Mouse (Mus musculus) bone marrow, adult 2 months (tissue): ENCODE measurements around the gene Tfap4.

Source experiments
- CTCF ChIP-seq: fragments of 200-500 bp; IDR thresholded peaks from 2 replicates; pipeline ENCODE4 v1.5.1; 2011; ENCODE audit warnings: low read length, control low read depth; ENCODE audit not compliant: control insufficient read depth, insufficient read depth
- POLR2A ChIP-seq: fragments of 200-500 bp; IDR thresholded peaks from 2 replicates; pipeline ENCODE4 v1.6.1; 2011; ENCODE audit warnings: low read depth, mild to moderate bottlenecking, control low read depth, low read length, borderline replicate concordance; ENCODE audit not compliant: control insufficient read depth

GRCm38 (mm10) chr16:4542236-4542774 lies 17.3 kb downstream of the Tfap4 start:
- no peak for TF ChIP-seq POLR2A
- TF ChIP-seq CTCF: no peak
